Mouse (Mus musculus) frontal cortex, postnatal 14 days (tissue): ENCODE measurements around the gene Bcl7c.

Experiments used
- DNase-seq, 2 experiments: peaks; one replicate each; pipeline ENCODE4 v3.0.0; 2022; ENCODE audit warnings: low spot score in 2 of 2

The Bcl7c gene

DNA sequence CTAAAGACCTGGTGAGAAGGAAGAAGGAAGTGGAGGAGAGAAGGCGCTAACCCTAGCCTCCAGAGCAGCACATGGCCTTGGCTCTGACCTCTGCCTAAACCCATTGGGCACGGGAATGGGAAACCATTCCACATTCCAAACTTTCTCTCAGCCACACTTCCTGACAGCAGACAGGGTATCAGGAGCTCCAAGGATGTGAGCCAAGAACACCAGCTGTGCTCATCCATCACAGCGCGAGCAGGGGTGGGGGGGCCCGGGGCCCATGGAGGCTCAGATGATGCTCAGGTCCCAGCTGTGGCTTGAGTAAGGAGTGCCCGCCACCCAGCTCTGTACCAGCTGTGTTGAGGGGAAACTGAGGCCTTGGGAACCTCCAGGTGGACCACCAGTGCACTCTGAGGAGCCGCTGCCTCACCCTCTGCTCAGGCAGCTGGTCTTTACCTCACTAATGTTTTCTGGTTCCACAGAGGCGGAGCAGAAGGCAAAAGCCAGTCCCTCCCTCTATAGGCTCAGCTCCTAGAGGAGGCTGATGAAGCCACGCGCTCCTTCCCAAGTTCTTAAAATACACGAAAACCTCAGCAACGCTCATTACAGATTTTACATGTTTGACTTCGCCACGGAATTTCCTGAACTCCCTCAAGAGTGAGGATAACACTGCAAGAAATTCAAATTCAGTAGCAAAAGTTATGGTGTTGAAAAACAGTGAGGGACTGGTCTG is 23.3 kb downstream of the Bcl7c start:
- no peak for DNase-seq

DNA sequence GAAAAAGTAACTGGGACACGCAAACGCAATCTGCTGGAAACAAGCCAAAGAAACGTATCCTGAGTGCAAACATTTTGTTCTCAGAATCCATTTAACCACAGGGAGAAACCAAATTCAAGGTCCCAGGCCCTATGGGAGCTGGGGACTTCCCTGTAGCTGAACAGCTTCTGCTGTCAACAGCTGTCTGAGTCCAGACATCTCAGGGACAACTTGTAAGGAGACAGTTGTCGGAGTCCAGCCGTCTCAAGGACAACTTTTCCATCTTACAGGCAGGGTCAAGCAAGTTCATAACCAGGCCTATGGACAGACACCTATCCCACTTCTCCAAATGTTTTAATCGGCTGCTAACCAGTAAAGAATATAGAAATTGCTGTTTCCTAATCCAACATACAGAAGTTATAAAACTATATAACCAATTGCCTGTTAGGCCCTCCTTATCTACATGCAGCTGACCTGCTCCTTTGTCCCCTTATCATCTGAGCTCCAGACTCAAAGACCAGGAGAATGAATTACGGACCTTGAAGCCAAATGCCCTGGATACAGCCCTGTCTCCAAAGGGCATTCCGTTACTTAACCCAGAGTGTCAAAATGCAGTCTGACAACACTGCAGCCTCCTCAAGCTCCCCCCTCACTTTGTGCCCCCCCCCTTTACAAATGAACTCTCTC is 26.7 kb downstream of the Bcl7c start:
- DNase-seq, result no peak

DNA sequence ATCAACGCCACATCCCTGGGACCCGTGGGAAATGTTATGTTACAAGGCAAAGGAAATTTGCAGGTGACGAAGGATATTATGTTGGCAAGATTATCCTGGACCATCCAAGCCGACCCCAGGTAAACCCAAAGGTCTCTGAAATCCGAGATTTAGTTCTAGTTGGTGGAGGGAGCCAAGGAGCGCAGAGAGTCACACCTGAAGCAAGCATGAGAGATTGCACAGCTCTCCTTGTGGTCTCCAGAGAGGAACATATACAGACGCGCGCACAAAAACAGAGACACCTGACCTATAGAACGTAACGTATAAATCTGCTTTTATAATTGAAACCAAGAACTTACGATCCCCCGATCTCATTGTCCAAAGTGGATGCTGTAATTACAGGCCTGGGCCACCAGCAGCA is 28.2 kb downstream of the Bcl7c start:
- no peak for DNase-seq

DNA sequence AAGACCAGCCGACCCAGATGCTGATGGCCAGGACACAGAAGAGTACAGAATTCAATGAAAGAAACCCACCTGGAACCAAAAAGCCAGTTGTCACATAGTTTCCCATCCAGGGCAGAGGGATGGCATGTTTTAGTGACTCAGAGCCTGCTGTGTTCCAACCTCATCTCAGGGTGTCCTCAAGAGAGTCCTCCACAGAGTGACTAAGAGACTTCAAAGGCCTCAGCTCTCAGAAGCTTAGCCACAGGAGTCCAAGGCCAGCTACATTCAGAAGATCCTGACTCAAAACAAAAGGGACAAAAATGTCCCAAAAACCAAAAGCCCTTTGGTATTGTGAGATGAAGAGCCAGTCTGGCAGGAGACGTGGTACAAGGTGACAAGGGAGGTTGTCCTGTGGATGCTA is 29.9 kb downstream of the Bcl7c start:
- DNase-seq, result no peak

DNA sequence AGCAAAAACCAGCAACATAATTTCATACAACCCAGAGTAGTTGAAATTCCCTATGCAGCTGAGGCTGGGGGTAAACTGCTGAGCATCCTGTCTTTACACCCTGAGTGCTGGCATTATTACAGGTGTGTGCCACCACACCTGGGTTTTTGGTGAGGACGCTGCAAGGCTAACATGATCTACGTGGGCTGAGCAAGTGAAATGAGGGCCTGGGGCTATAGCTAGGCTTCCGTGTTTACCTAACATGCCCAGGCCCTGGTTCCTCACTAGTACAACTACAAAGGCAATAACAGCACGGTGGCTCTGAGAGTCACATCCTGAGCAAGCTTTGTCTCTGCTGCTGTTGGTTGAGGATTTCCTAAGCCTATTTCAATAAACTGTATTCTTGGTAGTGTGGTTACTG is 31.1 kb downstream of the Bcl7c start:
- no peak for DNase-seq

DNA sequence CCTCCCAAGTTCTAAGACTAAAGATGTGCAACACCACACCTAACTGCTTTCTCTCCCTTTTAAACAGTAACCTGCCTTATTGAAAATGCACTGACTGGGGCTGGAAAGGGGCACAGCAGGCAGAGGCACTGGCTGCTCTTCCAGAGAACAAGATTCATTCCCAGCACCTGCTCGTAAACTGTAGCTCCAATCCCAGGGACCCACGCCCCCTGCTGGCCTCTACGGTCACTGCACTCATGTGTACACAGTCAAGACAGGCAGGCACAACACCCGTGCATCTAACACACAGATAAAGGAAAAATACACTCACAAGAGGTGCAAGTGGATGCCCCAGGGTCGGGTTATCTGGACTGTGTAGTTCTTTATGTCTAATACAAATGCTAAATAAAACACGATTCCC is 31.7 kb downstream of the Bcl7c start:
- DNase-seq, result no peak

DNA sequence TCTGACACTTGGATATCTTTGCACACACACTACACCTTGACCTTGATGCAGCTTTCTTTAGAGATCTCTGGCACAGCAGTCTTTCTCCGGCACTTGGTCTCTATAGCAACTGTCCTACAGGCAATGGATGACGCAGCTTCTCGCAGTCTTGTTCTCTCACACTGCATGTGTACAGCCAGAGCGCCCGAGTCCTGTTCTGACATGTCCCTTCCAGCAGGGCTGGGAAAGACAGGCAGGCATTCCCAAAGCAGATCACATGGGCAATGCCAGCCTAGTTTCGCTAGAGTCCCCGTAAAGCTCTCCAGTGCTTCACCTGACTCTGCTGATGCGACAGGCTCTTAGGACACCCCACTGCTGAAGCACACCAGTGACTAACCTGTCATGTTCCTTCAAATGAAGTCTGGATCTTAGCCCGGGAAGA is 33.3 kb downstream of the Bcl7c start:
- peak in 1 of 2 experiments; percentile 37 for DNase-seq

DNA sequence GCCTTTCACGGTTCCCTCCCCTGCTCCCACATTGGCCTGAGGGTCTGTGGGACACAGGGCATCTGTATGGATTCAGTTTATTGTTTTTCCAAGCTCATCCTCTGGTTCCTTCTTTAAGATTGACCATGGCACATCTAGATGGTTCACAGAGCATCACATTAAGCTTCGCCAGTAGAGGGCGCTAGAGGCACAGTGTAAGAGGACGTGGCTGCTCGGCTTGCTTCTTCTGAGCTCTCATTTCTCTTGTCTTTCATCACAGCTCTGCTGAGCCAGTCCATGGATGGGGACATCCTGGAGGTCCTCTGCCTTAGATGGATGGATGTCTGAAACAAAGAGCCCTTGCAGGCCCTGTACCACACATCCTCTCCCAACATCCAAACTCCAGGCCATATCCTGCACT is 33.8 kb downstream of the Bcl7c start:
- peak; percentile 69 to 81 for DNase-seq

DNA sequence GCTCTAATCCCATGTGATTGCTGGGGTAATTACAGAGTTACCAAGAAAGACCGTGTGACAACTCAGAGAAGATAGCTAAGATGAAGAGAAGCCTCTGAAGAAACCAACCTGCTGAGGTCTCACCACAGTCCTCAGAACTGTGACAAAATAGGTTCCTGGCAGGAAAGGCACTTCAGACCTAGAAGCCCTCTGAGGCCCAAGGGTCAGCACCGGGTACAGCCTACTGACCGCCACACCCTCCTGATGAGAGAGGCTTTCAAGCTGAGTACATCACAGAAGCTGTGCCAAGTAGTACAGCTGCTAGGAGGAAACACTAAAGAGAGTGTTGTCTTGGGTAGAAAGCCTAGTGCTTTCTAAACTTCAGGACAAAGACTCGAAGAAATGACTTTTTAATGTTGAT is 36.0 kb downstream of the Bcl7c start:
- no peak for DNase-seq

DNA sequence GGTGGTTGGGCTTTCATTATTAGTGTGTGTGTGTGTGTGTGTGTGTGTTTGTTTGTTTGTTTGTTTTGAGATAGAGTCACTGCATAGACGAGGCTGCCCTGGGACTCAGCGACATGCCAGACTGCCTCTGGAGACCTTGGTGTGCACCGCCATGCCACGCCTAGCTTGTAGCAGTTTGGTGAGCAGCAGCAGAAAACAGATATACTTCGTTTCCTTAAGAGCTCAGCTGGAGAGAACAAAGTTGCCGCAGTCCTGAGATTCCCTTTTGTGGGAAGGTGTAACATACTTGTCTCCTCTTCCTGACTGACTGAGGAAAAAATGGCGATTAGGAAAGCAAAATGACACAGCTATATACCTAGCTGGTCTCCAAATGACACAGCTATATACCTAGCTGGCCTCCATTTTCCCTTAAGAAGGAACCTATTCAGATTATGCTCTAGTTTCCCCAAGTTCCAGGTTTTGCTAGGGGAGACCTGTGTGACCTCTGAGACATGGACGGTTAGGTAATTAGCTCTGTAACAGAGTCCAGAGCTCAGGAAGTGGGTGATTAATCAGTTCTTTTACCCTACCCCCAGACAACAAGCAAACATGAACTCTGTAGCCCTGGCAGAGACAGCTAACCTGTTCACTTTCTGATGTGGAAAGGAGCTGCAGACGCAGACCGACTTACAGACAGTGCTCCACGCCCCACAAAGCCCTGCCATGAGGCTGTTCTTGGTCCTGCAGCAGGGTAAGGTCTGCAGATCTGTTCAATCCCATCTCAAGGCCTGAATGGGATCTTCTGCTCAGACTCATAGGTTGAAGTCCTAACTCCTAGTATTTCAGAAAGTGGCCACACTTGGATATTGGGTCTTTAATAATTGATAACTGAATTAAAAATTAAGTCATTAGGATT is 36.6 kb downstream of the Bcl7c start:
- no peak for DNase-seq

DNA sequence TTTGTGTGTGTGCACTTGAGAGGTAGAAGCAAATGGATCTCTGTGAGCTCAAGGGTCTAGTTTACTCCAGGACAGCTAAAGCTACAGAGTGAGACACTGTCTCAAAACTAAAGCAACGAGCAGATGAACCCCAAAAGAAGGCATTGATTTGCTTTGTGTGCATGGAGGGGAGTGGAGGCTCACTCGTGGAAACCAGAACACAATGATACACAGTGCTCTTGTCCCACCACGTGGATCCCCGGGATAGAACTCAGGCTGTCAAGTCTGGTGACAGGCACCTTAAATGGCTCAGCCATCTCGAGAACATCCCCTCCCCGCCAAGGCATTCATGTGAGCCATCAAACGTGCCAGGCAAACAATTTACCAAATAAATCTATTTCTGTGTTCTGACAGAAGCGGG is 41.6 kb downstream of the Bcl7c start:
- DNase-seq, result no peak

DNA sequence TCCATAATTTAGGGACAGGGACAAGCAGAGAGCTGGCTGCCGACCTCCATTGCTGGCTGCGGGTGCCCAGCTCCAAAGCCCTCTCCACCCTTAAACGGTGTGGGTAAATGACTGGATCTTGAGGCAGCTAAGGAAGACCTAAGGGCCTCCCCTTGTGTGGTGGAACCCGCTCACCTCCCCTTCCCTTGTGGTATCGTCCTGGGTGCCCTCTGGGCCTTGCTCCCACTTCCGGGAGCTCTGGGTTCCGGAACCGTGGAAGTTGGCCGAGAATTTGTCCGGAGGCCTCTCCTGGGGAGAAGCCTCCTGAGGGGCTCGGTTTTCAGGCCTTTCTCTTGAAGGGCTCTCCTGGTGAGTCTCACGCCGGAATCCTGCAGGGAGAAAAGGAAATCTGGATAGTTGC is 42.1 kb downstream of the Bcl7c start:
- DNase-seq, result no peak

DNA sequence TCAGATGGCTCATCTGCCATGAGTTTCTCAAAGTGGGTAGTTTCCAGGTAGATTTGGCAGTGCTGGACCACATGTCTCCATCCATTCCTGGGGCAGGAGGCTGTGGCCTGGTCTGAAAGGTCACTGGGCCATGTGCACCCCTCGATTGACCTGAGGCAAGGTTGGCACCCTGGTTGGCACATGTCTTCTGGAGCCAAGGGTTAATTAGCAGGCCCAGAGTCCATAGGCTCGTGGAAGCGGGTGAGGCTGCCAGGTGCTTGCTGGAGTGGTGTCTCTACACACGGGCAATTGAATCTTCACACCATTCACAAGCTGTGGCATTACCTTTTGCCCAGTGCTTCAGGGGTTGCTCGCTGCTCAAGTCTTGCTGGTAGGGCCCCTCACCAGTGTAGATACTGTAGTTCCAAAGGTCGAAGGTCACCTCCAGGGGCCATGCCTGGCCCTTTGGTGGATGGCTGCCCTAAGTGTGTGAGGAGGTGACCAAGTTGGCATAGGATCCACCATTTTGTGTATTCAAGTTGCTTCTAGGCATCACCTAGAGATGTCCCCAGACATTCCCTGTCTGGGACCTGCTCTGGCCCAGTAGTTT is 42.6 kb downstream of the Bcl7c start:
- no peak for DNase-seq

DNA sequence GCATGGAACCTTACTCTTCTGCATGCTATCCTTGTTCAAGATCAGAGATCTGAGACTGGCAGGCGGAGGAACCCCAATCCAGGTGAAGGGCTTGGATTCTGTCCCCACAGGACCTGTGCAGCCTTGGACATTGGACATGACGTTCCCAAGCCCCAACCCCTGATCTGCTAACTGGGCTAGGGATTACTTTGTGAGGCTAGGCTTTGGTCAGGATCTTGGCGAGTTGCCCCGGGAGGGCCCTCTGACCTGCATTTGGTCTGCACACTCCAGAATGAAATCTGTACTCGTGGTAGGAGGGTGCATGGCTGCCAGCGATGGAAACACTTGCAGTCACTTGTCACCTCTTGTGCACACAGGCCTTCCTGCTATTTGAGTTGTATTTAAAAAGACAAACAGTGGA is 45.8 kb downstream of the Bcl7c start:
- DNase-seq, result no peak

DNA sequence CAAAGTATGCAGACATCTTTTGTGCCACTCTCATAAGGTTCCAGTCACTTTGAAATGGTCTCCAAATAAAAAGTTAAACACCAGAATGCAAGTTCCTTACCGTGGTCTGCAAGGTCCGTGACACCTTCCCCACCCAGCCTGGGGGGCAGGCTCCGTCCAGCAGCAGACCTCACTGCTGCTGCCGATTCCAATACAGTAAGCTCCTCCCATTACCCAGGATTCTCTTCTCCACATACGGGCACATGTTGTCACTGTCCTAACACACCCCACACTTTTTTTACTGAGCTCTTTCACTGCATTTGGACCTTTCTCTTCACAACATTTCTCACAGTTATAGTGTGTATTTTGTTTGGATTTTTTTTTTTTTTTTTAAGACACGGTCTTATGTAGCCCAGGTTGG is 46.9 kb downstream of the Bcl7c start:
- no peak for DNase-seq

DNA sequence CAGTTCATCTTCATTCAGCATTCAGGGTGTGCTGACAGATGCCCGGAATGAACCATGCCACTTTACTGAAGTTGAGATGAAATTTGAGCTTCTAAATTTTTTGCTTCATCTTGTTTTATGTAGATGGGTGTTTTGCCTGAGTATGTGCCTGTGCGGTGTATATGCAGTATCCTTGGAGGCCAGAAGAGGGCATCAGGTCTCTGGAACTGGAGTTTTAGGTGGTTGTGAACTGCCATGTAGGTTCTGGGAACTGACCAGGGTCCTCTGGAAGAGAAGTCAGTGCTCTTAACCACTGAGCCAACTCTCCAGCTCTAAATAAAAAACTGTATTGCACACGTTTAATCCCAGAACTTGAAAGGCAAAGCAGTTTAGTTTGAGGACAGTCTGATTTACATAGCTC is 47.9 kb downstream of the Bcl7c start:
- no peak for DNase-seq

DNA sequence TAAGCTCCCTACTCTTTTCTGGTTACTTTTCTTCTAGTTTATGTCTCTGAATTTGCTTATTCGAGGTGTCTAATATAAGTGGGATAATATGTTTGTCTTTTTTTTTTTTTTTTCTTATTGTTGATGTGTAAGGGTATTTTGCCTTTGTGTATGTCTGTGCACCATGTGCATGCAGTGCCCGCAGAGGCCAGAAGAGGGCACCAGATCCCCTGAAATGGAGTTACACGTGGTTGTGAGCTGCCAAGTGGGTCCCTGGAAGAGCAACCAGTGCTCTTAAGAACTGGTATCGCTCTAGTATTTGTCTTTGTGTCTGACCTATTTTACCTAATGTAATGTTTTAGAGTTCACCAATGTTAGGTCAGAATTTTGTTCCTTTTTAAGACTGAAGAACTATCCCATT is 51.8 kb downstream of the Bcl7c start:
- peak in 1 of 2 experiments; percentile 58 for DNase-seq

DNA sequence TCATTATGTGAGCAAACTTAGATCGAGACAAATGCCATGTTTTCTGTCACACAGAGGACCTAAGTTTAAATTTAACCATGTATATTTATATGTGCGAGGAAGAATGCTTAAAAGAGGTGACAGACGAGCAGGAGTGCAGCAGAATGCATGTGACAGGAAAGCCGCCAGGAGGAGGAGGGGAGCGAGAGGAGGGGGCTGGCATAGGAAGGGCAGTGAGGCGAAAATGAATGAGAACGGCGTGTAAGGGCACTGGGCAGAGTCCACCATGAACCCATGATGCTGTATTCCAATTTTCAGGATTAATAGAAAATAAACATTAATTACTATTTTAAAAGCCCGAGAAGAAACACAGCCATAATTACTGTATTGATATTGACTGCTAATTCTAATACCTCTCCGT is 54.4 kb downstream of the Bcl7c start:
- DNase-seq, result no peak

DNA sequence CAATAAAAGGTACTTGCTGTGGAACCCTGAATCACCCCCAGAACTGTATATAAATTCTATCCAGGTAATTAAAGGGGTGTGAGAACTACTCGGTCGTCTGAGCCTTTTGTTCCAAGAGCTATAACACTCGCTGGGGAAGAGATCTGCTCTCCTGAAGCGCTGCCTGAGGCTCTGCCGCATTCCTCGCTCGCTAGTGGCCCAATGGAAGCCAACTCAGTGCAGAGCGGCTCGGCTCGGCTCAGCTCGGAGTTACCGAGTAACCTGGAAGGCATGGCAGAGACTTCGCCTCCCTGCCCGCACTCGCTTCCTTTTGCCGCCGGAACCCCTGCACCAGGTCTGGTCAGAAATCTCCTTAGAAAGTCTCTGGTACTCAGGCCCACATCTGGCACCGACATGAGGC is 56.7 kb downstream of the Bcl7c start:
- no peak for DNase-seq

DNA sequence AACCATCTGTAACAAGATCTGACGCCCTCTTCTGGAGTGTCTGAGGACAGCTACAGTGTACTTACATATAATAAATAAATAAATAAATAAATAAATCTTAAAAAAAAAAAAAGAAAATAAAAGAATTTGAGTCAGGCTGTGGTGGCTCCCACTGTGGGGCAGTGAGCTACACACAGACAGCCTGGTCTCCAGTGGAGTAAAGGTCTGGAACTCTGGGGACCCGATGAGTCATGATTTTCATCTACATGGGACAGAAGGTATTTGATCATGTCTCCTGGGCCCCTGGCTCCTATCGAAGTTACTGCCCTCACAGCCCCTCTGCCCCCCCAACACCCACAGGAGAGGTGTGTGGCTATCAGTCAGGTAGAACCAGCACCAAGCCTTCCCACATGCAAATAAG is 57.1 kb downstream of the Bcl7c start:
- no peak for DNase-seq

DNA sequence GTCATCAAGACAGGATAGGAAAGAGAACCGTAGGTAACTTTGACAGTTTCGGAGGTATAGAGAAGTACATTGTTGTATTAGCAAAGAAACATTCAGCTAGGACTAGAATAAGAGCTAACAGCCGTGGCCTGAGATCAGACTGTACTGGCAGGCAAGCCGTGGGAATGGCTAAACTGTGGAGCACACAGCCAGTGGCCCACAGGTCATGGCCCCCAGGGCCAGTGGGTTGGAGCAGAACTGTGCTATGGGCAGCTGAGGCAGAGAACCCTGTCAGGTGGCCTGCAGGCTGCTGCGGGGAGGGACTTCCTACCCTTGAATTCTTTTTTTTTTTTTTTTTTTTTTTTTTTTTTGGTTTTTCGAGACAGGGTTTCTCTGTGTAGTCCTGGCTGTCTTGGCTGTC is 59.5 kb downstream of the Bcl7c start:
- DNase-seq, result no peak

DNA sequence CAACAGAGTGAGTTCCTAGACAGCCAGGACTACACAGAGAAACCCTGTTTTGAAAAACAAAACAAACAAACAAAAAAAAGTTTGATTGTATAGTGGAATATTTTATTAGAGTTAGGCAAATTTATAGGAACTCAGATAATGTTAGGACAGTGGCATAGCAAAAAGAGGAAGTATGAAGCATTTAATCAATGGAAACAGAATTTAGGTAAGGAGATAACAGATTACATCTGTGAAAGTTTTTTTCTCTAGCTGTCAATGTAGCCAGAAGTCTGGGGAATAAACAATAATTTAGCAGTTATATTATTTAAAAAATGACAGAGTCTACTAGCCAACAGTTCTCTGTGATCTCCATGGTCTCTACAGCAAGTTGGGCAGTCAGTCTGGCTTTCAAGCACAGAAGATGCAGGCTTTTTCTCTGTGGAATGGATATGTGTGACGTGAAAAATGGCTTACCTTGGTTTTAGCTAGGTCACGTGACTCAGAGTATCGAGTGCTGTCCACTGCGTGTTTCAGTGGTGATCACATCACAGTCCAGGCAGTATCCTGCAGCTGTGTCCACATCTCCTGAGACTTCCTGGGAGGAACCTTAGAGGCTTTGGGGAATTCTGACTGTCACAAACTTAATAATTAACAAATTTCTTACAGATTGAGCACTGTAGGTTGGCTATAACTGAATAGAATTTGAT is 60.1 kb downstream of the Bcl7c start:
- DNase-seq, result no peak
